Mouse (Mus musculus): Measurements from ENCODE around the gene Mlc1. TPM values are rescaled to one million over a fixed set of nuclear protein-coding genes. Genes with fewer than 3 reads are reported as not detected.

The Mlc1 gene
- 0.02 TPM in 1 of 2 replicates, not detected in the other for polyA plus RNA-seq (2015; fragmentation: Nextera tagmentation; extraction: Ambion mirVana)

DNA sequence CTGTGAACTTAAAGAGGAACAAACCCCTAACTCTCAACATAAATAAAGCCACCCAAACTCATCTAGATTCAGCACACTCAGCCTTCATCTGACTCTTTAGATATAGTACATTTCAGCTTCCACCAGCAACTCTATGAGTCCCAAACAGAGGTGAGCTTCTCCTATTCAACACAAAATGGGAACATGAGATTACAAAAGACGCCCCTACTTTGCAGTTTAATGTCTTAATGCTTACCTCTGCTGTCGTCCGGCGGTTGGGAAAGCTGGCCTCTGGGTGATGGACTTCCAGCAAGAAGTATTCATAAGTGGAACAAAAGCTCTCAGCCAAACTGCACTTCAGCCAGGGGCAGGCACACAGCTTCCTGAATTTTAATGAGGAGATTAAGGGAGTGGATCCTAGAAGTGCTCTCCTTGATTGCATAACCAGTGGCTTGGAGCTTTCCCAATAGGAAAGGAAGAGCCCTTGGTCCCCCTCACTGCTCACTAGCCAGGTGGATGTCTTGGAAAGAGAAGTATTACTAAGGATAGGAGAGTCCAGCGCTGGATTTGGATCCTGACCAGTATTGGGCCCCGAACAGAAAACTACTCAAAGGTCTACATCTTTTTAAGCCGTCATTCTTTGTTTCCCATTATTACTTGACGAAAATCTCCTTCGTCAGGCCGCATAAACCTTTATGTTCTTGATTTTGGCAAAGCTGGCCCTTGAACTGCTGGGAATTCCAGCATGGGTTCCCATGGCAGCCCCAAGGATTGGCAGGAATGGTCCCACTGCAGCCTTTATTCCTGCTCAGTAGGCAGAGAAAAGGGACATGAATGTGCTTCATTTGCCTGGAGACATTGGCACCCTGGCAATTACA, at the start of gene Mlc1:
Mlc1 (minus strand) TSS at position 727 of the 857 bp plus-strand sequence.
- H3K4me2 ChIP-seq (ENCODE audit: low read depth, low read length): no peak within 1 kb of the TSS
- H3K4me3 ChIP-seq (ENCODE audit: low read depth, low read length): no peak within 1 kb of the TSS
- WGBS (ENCODE audit: insufficient replicate concordance): 62% methylated on average over 10 of the region's 10 CpGs
- no peak within 1 kb of the TSS for H3K27ac ChIP-seq (ENCODE audit: low read length)
- H3K36me3 ChIP-seq (ENCODE audit: control insufficient read depth, insufficient read depth): no peaks in the 10 kb centered on the region
- no peaks in the 10 kb centered on the region for H3K9me3 ChIP-seq (replicated peaks; ENCODE audit: control insufficient read depth, low read length)
- no peak within 1 kb of the TSS for H3K9ac ChIP-seq (ENCODE audit: low read depth, low read length)
- H3K27me3 ChIP-seq (ENCODE audit: control insufficient read depth, insufficient read depth, low read depth, low read length): no peaks in the 10 kb centered on the region
- ATAC-seq (ENCODE audit: low read depth): no peak
- H3K4me1 ChIP-seq (ENCODE audit: control insufficient read depth, low read depth, low read length): no peaks in the 10 kb centered on the region

DNA sequence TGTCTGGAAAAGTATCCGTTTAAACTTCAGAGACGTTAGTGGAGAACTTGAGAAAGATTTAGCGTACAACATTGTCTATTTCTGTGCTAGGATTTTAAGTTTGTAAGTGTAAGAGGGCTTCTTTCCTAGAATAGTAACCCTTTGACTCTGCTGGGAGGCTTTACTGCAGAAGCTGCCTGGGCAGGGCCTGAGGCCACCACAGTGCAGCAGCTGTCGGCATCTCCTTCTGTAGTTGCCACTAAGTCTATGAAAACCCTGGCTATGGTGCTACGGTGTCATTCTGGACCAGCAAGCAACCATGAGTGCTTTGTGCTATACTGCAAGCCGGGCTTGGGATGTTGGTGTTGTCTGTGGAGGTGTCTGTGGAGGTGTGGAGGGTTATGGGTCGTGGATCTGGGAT, 41.7 kb upstream of the Mlc1 start:
- no peak for ATAC-seq (ENCODE audit: low read depth)
- WGBS (ENCODE audit: insufficient replicate concordance): 65% methylated on average over 7 of the region's 7 CpGs

DNA sequence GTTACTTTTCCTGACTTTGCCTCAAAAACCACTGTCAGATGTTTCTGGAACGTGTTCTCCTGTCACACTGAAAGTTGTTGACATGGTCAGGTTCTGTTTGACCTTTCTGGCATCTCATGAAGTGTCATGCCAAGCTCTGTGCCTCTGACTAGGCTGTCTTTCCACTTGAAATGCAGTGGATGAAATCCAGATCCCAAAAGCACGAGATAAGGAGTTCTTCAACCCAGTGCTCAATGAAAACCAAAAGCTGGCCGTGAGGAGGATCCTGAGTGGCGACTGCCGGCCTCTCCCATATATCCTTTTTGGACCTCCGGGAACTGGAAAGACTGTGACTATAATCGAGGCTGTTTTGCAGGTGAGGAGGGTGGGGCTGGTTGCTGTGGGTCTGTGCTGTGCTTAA, 41.3 kb upstream of the Mlc1 start:
- no peak for ATAC-seq (ENCODE audit: low read depth)
- H3K9me3 ChIP-seq (replicated peaks; ENCODE audit: control insufficient read depth, low read length): no peaks in the 10 kb centered on the region
- H3K27me3 ChIP-seq (ENCODE audit: control insufficient read depth, insufficient read depth, low read depth, low read length): no peaks in the 10 kb centered on the region
- no peak overlapping the region for H3K4me2 ChIP-seq (ENCODE audit: low read depth, low read length)
- H3K36me3 ChIP-seq (ENCODE audit: control insufficient read depth, insufficient read depth): no peaks in the 10 kb centered on the region
- no peak overlapping the region for H3K9ac ChIP-seq (ENCODE audit: low read depth, low read length)
- H3K27ac ChIP-seq (ENCODE audit: low read length): no peak overlapping the region
- WGBS (ENCODE audit: insufficient replicate concordance): 47% methylated on average over 7 of the region's 7 CpGs
- no peak overlapping the region for H3K4me3 ChIP-seq (ENCODE audit: low read depth, low read length)
- no peaks in the 10 kb centered on the region for H3K4me1 ChIP-seq (ENCODE audit: control insufficient read depth, low read depth, low read length)

More for the DNA sequence above, 41.7 kb upstream of the Mlc1 start:
- Histone ChIP-seq H3K4me3 (ENCODE audit: low read depth, low read length) (no peak overlapping the region), H3K9me3 (replicated peaks; ENCODE audit: control insufficient read depth, low read length) (no peaks in the 10 kb centered on the region), H3K4me2 (ENCODE audit: low read depth, low read length) (no peak overlapping the region), H3K9ac (ENCODE audit: low read depth, low read length) (no peak overlapping the region), H3K36me3 (ENCODE audit: control insufficient read depth, insufficient read depth) (no peaks in the 10 kb centered on the region), H3K27me3 (ENCODE audit: control insufficient read depth, insufficient read depth, low read depth, low read length) (no peaks in the 10 kb centered on the region), H3K27ac (ENCODE audit: low read length) (no peak overlapping the region), H3K4me1 (ENCODE audit: control insufficient read depth, low read depth, low read length) (no peaks in the 10 kb centered on the region)

DNA sequence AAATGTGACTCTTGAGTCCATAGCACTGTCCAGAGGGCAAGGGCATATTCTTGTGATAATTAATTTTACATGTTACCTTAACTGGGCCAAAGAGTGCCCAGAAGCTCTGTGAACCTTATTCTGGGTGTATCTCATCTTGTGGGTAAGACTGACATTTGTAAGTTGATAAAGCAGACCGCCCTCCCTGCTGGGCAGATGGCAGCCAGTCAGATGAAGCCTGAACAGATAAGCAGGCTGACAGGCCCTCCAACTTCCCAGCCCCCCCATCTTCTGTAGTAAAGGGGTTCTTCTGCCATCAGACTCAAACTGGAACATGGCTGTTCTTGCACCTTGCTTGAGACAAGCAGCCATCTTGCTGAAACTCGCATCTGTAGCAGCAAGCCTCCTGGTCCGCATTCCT, 37.9 kb upstream of the Mlc1 start:
- Histone ChIP-seq H3K27me3 (ENCODE audit: control insufficient read depth, insufficient read depth, low read depth, low read length) (no peaks in the 10 kb centered on the region), H3K9ac (ENCODE audit: low read depth, low read length) (no peak overlapping the region), H3K4me2 (ENCODE audit: low read depth, low read length) (no peak overlapping the region), H3K4me1 (ENCODE audit: control insufficient read depth, low read depth, low read length) (no peaks in the 10 kb centered on the region), H3K9me3 (replicated peaks; ENCODE audit: control insufficient read depth, low read length) (no peaks in the 10 kb centered on the region), H3K27ac (ENCODE audit: low read length) (no peak overlapping the region), H3K36me3 (ENCODE audit: control insufficient read depth, insufficient read depth) (no peaks in the 10 kb centered on the region), H3K4me3 (ENCODE audit: low read depth, low read length) (no peak overlapping the region)
- 49% methylated on average over 3 of the region's 3 CpGs for WGBS (ENCODE audit: insufficient replicate concordance)
- ATAC-seq (ENCODE audit: low read depth): no peak

DNA sequence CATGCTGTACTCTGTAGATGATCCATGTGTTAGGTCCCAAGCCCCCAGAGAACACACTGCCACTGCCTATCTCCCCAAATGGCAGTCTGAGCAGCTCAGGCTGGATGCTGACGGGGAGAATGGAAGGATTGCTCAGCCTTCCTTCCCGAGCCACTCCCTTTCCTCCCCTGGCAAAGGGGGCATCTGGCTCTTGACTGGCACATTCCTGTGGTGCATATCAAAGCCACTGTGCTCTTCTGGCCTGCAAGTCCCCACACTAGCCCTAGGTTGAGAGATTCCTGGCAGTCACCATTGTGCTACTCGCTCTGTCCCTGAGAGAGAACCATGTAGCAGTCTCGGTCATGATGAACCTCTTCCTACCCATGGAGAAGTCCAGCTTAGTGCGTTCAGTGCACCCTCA, 29.0 kb upstream of the Mlc1 start:
- Histone ChIP-seq H3K9ac (ENCODE audit: low read depth, low read length) (no peak overlapping the region), H3K27ac (ENCODE audit: low read length) (no peak overlapping the region), H3K9me3 (replicated peaks; ENCODE audit: control insufficient read depth, low read length) (no peaks in the 10 kb centered on the region), H3K4me3 (ENCODE audit: low read depth, low read length) (no peak overlapping the region), H3K36me3 (ENCODE audit: control insufficient read depth, insufficient read depth) (no peaks in the 10 kb centered on the region), H3K4me1 (ENCODE audit: control insufficient read depth, low read depth, low read length) (no peaks in the 10 kb centered on the region), H3K27me3 (ENCODE audit: control insufficient read depth, insufficient read depth, low read depth, low read length) (no peaks in the 10 kb centered on the region), H3K4me2 (ENCODE audit: low read depth, low read length) (no peak overlapping the region)
- 60% methylated on average over 5 of the region's 5 CpGs for WGBS (ENCODE audit: insufficient replicate concordance)
- ATAC-seq (ENCODE audit: low read depth): no peak

DNA sequence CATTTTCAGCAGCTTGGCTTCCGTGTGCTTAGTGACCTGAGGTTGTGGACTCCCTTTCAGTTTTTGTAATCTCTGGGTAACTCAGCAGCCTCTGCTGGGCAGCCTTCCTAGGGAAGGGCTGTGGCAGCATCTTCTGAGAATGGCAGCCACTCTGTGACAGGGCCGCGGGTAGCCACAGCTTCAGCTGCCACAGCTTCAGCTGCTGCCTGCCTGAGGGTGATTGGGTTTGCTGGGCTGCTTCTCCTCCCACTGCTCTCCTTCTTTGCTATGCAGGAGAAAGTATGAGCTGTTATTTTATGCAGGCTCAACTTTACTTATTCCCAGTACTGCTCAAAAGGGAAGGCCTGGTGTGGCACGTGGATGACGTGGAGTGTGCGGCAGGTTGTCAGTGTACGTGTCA, 28.2 kb upstream of the Mlc1 start:
- Histone ChIP-seq H3K4me3 (ENCODE audit: low read depth, low read length) (no peak overlapping the region), H3K27me3 (ENCODE audit: control insufficient read depth, insufficient read depth, low read depth, low read length) (no peaks in the 10 kb centered on the region), H3K4me1 (ENCODE audit: control insufficient read depth, low read depth, low read length) (no peaks in the 10 kb centered on the region), H3K27ac (ENCODE audit: low read length) (no peak overlapping the region), H3K36me3 (ENCODE audit: control insufficient read depth, insufficient read depth) (no peaks in the 10 kb centered on the region), H3K4me2 (ENCODE audit: low read depth, low read length) (no peak overlapping the region), H3K9ac (ENCODE audit: low read depth, low read length) (no peak overlapping the region), H3K9me3 (replicated peaks; ENCODE audit: control insufficient read depth, low read length) (no peaks in the 10 kb centered on the region)
- 83% methylated on average over 7 of the region's 7 CpGs for WGBS (ENCODE audit: insufficient replicate concordance)
- ATAC-seq (ENCODE audit: low read depth): no peak

DNA sequence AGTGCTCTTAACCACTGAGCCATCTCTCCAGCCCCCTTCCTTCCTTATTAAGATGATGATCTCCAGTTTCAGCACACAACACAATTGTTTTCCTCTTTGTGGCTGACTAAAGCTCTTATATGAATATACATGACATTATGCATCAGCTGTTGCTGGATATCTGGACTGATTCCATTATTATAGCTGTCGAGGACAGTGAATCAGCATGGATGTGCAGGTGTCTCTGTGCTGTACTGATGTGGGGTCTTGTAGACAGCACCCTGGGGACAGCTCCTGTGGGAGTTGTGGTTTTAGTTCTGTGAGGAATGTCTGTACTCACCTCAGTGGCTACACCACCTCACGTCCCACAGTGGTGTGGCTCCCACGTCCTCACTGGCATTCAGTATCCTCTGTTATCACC, 22.4 kb upstream of the Mlc1 start:
- no peak overlapping the region for H3K27ac ChIP-seq (ENCODE audit: low read length)
- no peak overlapping the region for H3K4me2 ChIP-seq (ENCODE audit: low read depth, low read length)
- H3K9ac ChIP-seq (ENCODE audit: low read depth, low read length): no peak overlapping the region
- H3K9me3 ChIP-seq (replicated peaks; ENCODE audit: control insufficient read depth, low read length): no peaks in the 10 kb centered on the region
- ATAC-seq (ENCODE audit: low read depth): no peak
- H3K36me3 ChIP-seq (ENCODE audit: control insufficient read depth, insufficient read depth): no peaks in the 10 kb centered on the region
- 55% methylated on average over 3 of the region's 3 CpGs for WGBS (ENCODE audit: insufficient replicate concordance)
- no peaks in the 10 kb centered on the region for H3K4me1 ChIP-seq (ENCODE audit: control insufficient read depth, low read depth, low read length)
- no peaks in the 10 kb centered on the region for H3K27me3 ChIP-seq (ENCODE audit: control insufficient read depth, insufficient read depth, low read depth, low read length)
- no peak overlapping the region for H3K4me3 ChIP-seq (ENCODE audit: low read depth, low read length)

DNA sequence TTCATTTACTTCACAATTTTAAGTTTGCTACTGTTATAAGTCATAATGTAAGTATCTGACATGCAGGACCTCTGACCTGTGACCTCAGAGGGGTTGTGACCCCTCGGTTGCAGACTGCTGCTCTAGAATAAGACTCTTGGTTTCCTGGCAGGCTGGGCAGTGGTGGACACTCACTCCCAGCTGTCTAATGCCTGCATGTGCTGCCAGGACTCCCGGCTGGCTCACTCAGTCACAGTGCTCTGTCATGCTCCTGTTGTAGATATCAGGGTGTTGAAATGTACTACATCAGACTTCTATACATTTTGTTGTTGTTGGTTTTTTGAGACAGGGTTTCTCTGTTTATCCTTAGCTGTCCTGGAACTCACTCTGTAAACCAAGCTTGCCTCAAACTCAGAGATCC, 21.6 kb upstream of the Mlc1 start:
- Histone ChIP-seq H3K36me3 (ENCODE audit: control insufficient read depth, insufficient read depth) (no peaks in the 10 kb centered on the region), H3K4me2 (ENCODE audit: low read depth, low read length) (no peak overlapping the region), H3K9me3 (replicated peaks; ENCODE audit: control insufficient read depth, low read length) (no peaks in the 10 kb centered on the region), H3K4me1 (ENCODE audit: control insufficient read depth, low read depth, low read length) (no peaks in the 10 kb centered on the region), H3K9ac (ENCODE audit: low read depth, low read length) (no peak overlapping the region), H3K27ac (ENCODE audit: low read length) (no peak overlapping the region), H3K27me3 (ENCODE audit: control insufficient read depth, insufficient read depth, low read depth, low read length) (no peaks in the 10 kb centered on the region), H3K4me3 (ENCODE audit: low read depth, low read length) (no peak overlapping the region)
- WGBS (ENCODE audit: insufficient replicate concordance): 27% methylated on average over 2 of the region's 2 CpGs
- no peak for ATAC-seq (ENCODE audit: low read depth)

DNA sequence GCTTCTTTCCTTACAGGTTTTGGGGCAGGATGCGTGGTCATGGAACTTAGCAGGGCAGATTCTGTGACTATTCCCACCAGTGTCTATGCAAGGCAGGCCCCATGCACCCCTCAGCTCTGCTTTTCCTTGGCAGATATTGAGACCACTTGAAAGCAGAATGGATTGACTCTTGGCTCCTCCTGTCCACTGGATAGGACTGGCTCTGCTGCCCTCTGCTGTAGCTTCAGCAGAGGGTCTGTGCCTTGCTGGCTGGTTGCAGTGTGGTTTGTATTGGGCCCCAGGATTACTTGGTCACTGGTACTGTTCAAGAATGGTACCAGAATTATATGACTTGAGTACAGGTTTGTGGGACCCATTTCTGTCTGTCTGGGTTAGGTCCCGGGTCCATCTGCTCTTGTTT, 20.3 kb upstream of the Mlc1 start:
- Histone ChIP-seq H3K4me2 (ENCODE audit: low read depth, low read length) (no peak overlapping the region), H3K36me3 (ENCODE audit: control insufficient read depth, insufficient read depth) (no peaks in the 10 kb centered on the region), H3K27ac (ENCODE audit: low read length) (no peak overlapping the region), H3K4me3 (ENCODE audit: low read depth, low read length) (no peak overlapping the region), H3K9ac (ENCODE audit: low read depth, low read length) (no peak overlapping the region), H3K27me3 (ENCODE audit: control insufficient read depth, insufficient read depth, low read depth, low read length) (no peaks in the 10 kb centered on the region), H3K4me1 (ENCODE audit: control insufficient read depth, low read depth, low read length) (no peaks in the 10 kb centered on the region), H3K9me3 (replicated peaks; ENCODE audit: control insufficient read depth, low read length) (no peaks in the 10 kb centered on the region)
- WGBS (ENCODE audit: insufficient replicate concordance): 45% methylated on average over 2 of the region's 2 CpGs
- ATAC-seq (ENCODE audit: low read depth): no peak

Data from liver, embryonic 16.5 days (tissue).